Mouse (Mus musculus) liver, adult 2 months (tissue): Measurements from ENCODE around the gene Phf13. TPM values are rescaled to one million over a fixed set of nuclear protein-coding genes. Genes with fewer than 3 reads are reported as not detected.

Source experiments
- DNase-seq: peaks from one replicate; pipeline ENCODE4 v3.0.0-alpha.2; 2011; ENCODE audit warnings: low read depth, low spot score; ENCODE audit errors: extremely low read depth
- H3K27ac ChIP-seq: fragments of 200-500 bp; replicated peaks from 2 replicates; pipeline ENCODE4 v1.5.1; 2012; ENCODE audit warnings: low read depth, mild to moderate bottlenecking, control low read depth, inconsistent platforms, low read length; ENCODE audit not compliant: insufficient read depth
- H3K27me3 ChIP-seq: fragments of 200-500 bp; 2 replicates; pipeline ENCODE4 v1.6.1; 2012; ENCODE audit warnings: mild to moderate bottlenecking, moderate library complexity, low read length, inconsistent platforms; ENCODE audit not compliant: control insufficient read depth, insufficient read depth
- H3K36me3 ChIP-seq: fragments of 200-500 bp; 2 replicates; pipeline ENCODE4 v1.6.1; 2012; ENCODE audit warnings: low read length, inconsistent platforms; ENCODE audit not compliant: control insufficient read depth, insufficient read depth
- H3K4me1 ChIP-seq: fragments of 200-500 bp; 2 replicates; pipeline ENCODE4 v1.6.1; 2011; ENCODE audit warnings: low read length; ENCODE audit not compliant: control insufficient read depth, insufficient read depth
- H3K4me3 ChIP-seq: fragments of 200-500 bp; 2 replicates; pipeline ENCODE4 v1.5.1; 2011; ENCODE audit warnings: low read depth, mild to moderate bottlenecking, control low read depth, low read length, moderate library complexity; ENCODE audit not compliant: insufficient read depth
- H3K79me2 ChIP-seq: fragments of 200-500 bp; 2 replicates; pipeline ENCODE4 v1.6.1; 2012; ENCODE audit warnings: inconsistent platforms, mild to moderate bottlenecking, low read length, moderate library complexity; ENCODE audit not compliant: control insufficient read depth, insufficient read depth
- H3K9ac ChIP-seq: fragments of 200-500 bp; 2 replicates; pipeline ENCODE4 v1.6.1; 2012; ENCODE audit warnings: low read depth, mild to moderate bottlenecking, control low read depth, inconsistent platforms, low read length
- CTCF ChIP-seq: fragments of 200-500 bp; IDR thresholded peaks from 2 replicates; pipeline ENCODE4 v1.5.1; 2011; ENCODE audit warnings: low read depth, low read length, control low read depth
- POLR2A ChIP-seq: fragments of 200-500 bp; IDR thresholded peaks from 2 replicates; pipeline ENCODE4 v1.6.1; 2011; ENCODE audit warnings: low read length, control low read depth; ENCODE audit not compliant: insufficient read depth; ENCODE audit errors: extremely low read depth
- WGBS: fragments of 180-500 bp; shearing (Covaris S2); methylation state at CpG from one replicate; pipeline ENCODE4 v1.1.7; 2018; 5-methylcytosine and 5-hydroxymethylcytosine counted together
- polyA plus RNA-seq: library from polyadenylated mRNA; depleted of rRNA; stranded (reverse); fragments of >200 nt; gene quantifications from 2 replicates; pipeline ENCODE4 v1.2.3, GENCODE M21; 2012
- total RNA-seq: library from RNA; depleted of rRNA; stranded (reverse); fragments of >200 nt; gene quantifications from 2 replicates; pipeline ENCODE4 v1.2.3, GENCODE M21; 2014

The Phf13 gene
- total and polyA plus RNA-seq, 2 experiments: 1.3 to 2.7 TPM

DNA sequence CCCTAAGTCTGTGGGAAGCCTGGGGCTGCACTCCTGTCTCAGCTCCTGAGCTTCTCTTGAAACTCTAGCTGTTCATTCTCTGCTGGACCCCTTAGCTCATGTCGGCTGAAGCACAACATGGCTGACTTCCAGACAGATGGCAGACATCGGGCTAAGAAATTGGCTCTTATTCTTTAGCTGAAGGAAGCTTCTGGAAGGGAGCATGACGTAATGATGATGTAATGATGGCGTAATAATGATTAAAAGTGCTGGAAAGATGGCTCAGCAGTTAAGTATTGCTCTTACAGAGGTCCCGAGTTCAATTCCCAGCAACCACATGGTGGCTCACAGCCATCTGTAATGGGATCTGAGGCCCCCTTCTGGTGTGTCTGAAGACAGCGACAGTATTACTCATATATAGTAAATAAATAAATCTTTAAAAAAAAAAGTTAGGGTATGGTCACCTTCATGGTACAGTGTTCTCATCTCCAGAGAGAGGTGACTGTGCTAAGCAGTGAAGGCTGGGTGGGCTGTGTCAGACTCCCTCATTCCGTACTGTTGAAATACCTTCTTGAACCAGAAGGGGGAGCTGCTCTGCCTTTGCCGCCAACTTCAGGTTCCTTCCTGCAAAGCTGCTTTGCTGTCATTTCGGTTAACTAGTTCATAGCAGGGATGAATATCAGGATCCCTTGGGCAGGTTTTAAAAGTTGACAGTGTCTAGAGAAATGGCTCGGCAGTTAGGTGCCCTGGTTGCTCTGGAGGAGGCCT lies 23.7 kb downstream of the Phf13 start:
- DNase-seq: no peak
- no peak overlapping the region for H3K27ac ChIP-seq

DNA sequence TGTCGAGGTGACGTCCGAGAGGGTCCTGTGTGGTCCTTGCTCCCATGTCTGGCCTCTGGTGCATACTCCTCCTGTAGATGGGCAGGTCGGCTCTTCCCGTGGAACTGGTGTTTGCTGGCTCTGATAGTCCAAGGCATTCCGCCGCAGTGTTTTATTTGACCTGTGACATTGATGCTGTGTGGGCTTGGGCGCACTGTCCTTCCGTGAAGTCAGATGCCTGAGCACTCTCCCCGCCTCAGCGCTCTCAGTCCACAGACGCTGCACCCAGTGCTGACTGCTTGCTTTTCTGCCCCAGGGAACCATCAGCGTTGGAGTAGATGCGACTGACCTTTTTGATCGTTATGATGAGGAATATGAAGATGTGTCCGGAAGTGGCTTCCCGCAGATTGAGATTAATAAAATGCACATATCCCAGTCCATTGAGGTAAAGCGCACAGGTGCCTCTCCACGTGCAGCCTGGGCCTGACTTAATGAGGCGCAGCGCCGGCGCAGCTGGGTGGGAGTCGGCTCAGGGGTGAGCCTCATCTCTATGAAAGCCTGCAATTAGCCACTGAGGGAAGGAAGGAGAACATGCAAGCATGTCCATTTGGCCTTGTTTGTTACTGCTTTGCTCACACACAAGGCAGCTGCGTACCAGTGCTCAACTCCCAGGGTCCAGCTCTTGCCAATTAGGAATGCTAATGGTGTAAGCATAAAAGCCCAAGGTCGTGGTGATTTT lies 27.7 kb downstream of the Phf13 start:
- TF ChIP-seq POLR2A (no peak), CTCF (no peak)
- WGBS: 92% methylated on average over 26 of the region's 26 CpGs
- H3K9ac ChIP-seq: no peak overlapping the region
- no peak overlapping the region for H3K4me3 ChIP-seq
- H3K27me3 ChIP-seq: no peaks in the 10 kb centered on the region
- H3K4me1 ChIP-seq: no peaks in the 10 kb centered on the region
- no peaks in the 10 kb centered on the region; the same call in 1 of the 2 replicates for H3K79me2 ChIP-seq
- peaks cover 13% of the 10 kb centered on the region; the same call in 1 of the 2 replicates for H3K36me3 ChIP-seq
- no peak overlapping the region for H3K27ac ChIP-seq
- no peak for DNase-seq

More for the DNA sequence above, 23.7 kb downstream of the Phf13 start:
- no peaks in the 10 kb centered on the region for H3K27me3 ChIP-seq
- no peaks in the 10 kb centered on the region for H3K4me1 ChIP-seq
- H3K9ac ChIP-seq: no peak overlapping the region
- 81% methylated on average over 10 of the region's 10 CpGs for WGBS
- H3K36me3 ChIP-seq: peaks cover 8% of the 10 kb centered on the region; the same call in 1 of the 2 replicates
- no peaks in the 10 kb centered on the region for H3K79me2 ChIP-seq
- no peak for TF ChIP-seq POLR2A
- TF ChIP-seq CTCF: peak; percentile 52; the same call in 1 of the 2 replicates
- H3K4me3 ChIP-seq: no peak overlapping the region

DNA sequence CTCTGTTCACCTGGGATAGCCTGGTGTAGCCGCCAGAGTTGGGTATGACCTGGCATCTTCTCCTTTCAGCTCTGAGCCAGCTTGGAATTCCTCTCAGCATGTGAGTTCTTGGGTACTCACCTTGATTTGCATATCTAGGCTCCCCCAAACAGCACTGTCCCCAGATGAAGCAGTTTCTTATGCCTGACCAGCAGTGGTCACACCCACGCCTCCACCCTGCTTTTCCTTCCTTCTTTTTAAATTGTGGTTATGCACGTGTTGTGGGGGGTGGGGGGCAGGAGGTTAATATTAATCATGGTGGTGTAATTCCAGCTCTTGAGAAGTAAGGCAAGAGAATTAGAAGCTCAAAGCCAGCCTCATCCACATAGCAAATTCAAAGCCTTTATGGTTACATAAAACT lies 33.2 kb downstream of the Phf13 start:
- Histone ChIP-seq H3K27me3 (no peaks in the 10 kb centered on the region), H3K79me2 (no peaks in the 10 kb centered on the region; the same call in 1 of the 2 replicates), H3K36me3 (peaks cover 21% of the 10 kb centered on the region), H3K27ac (no peak overlapping the region), H3K4me3 (no peak overlapping the region), H3K4me1 (no peaks in the 10 kb centered on the region), H3K9ac (no peak overlapping the region)
- 89% methylated on average over 3 of the region's 3 CpGs for WGBS
- TF ChIP-seq CTCF (no peak), POLR2A (no peak)
- no peak for DNase-seq

DNA sequence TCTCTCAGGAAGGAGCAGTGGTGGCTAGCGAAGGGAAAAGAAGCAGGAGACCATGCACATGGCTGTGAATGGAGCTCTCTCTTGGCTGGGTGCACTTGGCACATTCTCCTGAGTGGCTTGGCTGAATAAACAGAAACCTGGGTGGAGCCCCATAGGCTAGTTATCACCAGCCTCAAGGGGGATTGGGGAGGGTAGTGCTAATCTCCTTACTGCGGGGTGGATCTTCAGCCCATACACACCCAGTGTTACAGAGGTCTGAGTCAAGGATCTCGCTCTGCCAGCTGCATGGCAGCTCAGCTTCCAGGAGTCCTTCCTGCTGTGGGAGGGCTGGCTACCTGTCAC lies 35.6 kb downstream of the Phf13 start:
- Histone ChIP-seq H3K9ac (no peak overlapping the region), H3K27ac (no peak overlapping the region), H3K79me2 (no peaks in the 10 kb centered on the region; the same call in 1 of the 2 replicates), H3K4me1 (no peaks in the 10 kb centered on the region), H3K27me3 (no peaks in the 10 kb centered on the region), H3K36me3 (peaks cover 24% of the 10 kb centered on the region), H3K4me3 (no peak overlapping the region)
- whole genome bisulfite sequencing: 81% methylated on average over 3 of the region's 3 CpGs
- no peak for DNase-seq
- TF ChIP-seq CTCF (no peak), POLR2A (no peak)

DNA sequence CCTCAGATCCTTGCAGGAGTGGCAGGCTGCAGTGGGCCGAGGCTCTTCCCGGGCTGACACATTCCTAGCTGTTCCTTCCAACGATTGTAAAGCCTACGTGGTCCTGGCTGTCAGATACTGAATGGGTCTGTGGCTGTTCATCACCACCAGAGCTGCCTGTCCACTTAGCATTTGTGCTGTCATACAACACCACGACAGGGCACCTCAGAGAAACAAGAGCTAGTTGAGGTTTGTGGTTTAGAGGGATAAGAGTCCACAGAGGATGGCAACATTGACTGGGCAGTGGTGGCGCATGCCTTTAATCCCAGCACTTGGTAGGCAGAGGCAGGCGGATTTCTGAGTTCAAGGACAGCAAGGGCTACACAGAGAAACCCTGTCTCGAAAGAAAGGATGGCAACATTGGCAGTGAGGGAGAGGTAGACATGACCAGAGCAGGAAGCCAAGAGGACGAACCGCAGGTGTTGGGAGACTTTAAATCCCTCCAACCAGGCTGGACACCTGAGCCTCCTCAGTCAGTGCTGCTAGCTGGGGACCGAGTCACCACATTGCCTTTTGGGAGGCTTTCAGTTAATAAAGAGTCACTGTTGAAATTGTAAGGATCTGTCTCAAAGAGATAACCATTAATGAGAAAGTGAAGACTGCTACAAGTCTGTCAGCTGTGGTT lies 36.1 kb downstream of the Phf13 start:
- no peaks in the 10 kb centered on the region; the same call in 1 of the 2 replicates for H3K79me2 ChIP-seq
- H3K36me3 ChIP-seq: peaks cover 22% of the 10 kb centered on the region
- no peak overlapping the region for H3K4me3 ChIP-seq
- H3K9ac ChIP-seq: no peak overlapping the region
- no peak for TF ChIP-seq CTCF
- no peak for TF ChIP-seq POLR2A
- no peak overlapping the region for H3K27ac ChIP-seq
- H3K4me1 ChIP-seq: no peaks in the 10 kb centered on the region
- no peak for DNase-seq
- no peaks in the 10 kb centered on the region for H3K27me3 ChIP-seq
- WGBS: 91% methylated on average over 11 of the region's 11 CpGs
